Mouse (Mus musculus) mesoderm, embryonic 11.5 days (tissue): ENCODE results near the gene Smarcc2.
A peak's percentile ranks its signal among the peaks of the same experiment; 100 is the strongest.

Experiments
- DNase-seq: peaks from one replicate; pipeline ENCODE4 v3.0.0-alpha.2; 2012; ENCODE audit warnings: low read depth, low spot score

The Smarcc2 gene

DNA sequence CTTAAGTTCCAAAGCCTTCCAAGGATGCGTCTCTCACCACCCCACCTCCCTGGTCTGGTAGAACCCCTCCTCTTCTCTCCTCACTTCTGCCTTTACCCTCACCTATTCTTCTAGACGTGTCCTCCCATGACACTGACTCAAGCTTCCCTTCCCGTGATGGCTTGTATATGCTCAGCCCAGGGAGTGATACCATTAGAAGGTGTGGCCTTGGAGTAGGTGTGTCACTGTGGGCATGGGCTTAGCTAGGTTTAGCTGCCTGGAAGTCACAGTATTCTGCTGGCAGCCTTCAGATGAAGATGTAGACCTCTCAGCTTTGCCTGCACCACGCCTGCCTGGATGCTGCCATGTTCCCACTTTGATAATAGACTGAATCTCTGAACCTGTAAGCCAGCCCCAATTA, 56.0 kb downstream of the Smarcc2 start:
- no peak for DNase-seq

GRCm38 (mm10) chr10:128516029-128516428, 57.0 kb downstream of the Smarcc2 start:
- DNase-seq = no peak

- DNase-seq = no peak
Observed at GRCm38 (mm10) chr10:128516677-128517076, 57.6 kb downstream of the Smarcc2 start.

DNA sequence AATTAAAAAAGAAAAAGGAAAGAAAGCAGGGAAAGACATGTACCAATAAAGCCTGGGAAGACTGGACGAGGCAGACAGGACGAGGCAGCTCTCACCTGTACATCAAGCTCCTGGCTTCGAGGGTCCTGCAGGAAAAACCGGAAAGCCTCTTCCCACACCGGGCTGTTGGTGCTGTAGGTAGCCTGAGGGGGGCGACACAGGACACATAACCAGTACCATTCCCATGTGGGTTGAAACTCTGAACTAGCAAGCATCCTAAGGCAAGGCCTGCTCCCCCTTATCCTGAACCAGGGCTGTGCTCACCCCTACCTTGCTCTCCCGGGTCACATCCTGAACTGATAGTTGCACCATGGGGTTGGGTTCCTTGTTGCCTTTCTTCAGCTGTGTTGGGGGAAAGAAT, 59.8 kb downstream of the Smarcc2 start:
- DNase-seq = no peak

- no peak for DNase-seq
Observed at GRCm38 (mm10) chr10:128520591-128520990, 61.5 kb downstream of the Smarcc2 start.

- no peak for DNase-seq
Observed at GRCm38 (mm10) chr10:128522351-128522750, 63.3 kb downstream of the Smarcc2 start.

DNA sequence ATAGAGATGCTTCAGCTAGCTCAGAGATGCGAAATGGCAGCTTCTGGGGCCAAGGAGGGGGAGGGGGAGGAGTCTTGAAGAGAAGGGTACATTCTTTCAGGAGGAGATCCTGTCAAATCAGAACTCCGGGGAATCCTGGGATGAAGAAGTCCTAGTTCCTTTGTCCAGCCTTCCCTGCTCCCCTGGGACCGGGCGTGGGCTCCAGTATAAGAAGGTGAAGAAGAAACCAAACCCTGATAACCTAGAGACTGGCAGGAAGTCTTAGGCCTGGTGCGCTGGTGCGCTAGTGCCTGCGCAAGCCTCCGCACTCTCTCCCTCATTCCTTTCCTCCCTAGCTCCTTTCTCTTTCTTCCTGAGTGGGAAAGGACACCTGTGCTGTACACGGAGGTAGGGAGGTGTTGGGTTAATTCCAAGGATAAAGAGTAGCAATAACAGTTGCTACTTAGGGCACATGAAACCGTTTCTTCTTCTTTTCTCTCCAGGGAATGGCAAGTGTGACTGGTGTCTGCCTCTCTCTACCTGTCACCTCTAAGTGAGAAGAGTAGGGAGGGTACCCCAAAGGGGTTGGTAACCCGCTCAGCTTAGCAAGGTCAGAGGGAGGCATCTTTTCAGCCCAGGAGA, 65.2 kb downstream of the Smarcc2 start:
- no peak for DNase-seq

DNA sequence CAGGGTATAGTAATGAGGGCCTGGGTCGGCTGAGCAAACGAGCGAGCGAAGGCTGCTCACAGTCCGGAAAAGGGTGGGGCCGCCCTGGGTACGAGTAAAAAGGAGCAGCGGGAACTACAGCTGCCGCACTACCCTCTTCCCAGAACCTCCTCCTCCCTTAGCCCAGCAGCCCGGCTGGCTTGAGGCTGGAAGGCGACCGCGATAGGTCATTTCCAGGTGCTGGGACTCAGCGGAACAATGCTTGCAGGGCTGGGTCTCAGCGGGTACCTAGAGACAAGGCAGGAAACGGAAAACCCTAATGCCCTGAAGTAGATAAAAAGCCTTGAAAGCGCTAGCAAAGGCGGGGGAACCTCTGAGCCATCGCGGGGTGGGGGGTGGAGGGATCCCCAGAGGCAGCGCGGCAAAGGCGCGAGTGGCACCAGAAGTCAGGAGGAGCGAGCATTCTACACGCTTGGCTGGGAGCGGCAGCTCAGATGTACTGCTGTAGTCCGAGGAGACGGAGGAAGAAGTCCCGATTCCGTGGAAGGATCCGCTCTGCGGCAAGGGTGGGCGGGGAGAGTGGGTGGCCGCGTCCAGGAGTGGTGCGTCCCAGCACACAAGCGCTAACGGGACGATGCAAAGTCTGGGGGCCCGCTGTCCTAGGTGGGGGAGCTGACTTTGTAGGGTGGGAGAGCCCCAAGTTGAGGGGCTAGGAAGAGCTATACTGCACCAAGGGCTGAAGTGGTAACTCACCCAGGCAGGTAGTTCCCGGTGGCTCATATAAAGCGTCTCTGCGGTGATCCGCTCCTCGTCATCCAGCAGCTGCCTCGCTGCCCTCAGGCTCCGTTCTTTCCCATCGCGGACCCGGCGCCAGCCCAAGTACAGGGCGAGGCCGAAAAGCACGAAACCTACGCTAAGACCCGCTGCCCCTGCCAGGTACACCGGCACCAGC, 65.9 kb downstream of the Smarcc2 start:
- DNase-seq = peak; percentile 55

GRCm38 (mm10) chr10:128525671-128526308, 66.7 kb downstream of the Smarcc2 start, which contains the start of gene Esyt1:
Esyt1 (minus strand) TSS chr10:128525871.
- peak; percentile 98 for DNase-seq

DNA sequence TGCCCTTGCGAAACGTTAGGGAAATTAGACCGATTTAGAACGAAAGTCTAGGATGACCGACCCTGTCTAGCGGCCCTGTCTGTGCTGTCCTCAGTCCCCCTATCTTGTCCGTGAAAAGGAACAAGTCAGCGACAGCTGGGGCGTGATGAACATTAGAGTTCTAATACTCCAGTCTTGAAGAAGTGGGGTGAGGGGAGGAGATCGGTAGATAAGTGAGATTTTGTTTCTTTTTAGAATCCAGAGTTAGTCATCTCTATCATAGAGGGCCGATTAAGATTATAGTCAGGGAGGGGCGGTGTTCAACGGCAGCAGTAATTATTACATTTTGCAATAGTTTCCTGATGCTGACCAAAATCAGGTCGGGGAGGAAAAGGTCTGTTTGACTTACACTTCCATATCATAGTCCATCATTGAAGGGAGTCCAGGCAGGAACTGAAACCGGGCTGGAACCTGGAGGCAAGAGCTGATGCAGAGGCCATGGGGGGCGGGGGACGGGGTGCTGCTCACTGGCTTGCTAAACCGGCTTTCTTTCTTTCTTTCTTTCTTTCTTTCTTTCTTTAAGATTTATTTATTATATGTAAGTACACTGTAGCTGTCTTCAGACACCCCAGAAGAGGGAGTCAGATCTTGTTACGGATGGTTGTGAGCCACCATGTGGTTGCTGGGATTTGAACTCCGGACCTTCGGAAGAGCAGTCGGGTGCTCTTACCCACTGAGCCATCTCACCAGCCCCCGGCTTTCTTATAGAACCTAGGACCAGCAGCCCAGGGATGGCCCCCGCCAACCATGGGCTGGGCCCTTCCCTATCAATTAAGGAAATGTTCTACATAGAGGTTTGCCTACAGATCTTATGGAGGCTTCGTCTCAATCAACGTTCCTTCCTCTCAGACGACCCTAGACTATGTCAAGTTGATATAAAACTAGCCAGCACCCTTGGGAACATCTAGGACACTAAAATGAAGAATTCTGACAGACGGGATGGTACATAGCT, 67.6 kb downstream of the Smarcc2 start:
- no peak for DNase-seq

- DNase-seq = no peak
Observed at GRCm38 (mm10) chr10:128535206-128535605, 76.2 kb downstream of the Smarcc2 start.

GRCm38 (mm10) chr10:128535624-128536265, 76.7 kb downstream of the Smarcc2 start:
- no peak for DNase-seq

DNA sequence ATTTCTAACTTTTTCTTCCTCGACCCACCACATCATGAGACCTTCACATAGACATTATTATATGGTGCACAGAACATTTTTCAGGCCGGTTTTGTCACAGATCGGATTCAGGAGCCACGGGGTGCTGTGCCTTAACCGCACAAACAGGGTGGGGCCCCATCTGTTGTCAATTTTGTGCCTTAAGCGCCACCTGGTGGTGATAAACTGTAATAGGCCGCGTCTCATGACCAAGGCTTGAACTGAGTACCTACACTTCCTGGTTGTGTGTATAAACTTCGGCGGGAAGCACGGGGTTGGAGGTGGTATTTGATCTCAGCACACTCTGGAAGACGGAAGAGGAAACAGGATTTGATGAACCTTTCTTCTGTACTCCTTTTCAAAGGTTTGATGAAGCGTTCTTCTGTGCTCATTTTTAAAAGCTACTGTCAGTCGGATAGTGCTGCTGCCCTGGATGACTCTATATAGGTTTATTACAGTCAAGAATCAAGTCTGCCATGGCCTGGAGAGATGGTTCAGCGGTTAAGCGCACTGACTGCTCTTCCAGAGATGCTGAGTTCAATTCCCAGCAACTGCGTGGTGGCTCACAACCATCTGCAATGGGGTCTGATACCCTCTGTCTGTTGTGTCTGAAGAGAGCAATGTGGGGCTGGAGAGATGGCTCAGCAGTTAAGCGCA, 77.4 kb downstream of the Smarcc2 start:
- peak; percentile 91 for DNase-seq

- no peak for DNase-seq
Observed at GRCm38 (mm10) chr10:128538340-128538870, 79.4 kb downstream of the Smarcc2 start.
